Mouse (Mus musculus) retina, adult 2 months (tissue): Measurements from ENCODE around the gene Pex14.
"Not testable (repeated sequence)": the region's sequence is repeated elsewhere in the genome, so short reads cannot be mapped to it uniquely, and the experiment has no call there.

Experiments used
- DNase-seq: peaks from one replicate; pipeline ENCODE4 v3.0.0-alpha.2; 2012; ENCODE audit warnings: low read depth, low spot score

Gene Pex14

DNA sequence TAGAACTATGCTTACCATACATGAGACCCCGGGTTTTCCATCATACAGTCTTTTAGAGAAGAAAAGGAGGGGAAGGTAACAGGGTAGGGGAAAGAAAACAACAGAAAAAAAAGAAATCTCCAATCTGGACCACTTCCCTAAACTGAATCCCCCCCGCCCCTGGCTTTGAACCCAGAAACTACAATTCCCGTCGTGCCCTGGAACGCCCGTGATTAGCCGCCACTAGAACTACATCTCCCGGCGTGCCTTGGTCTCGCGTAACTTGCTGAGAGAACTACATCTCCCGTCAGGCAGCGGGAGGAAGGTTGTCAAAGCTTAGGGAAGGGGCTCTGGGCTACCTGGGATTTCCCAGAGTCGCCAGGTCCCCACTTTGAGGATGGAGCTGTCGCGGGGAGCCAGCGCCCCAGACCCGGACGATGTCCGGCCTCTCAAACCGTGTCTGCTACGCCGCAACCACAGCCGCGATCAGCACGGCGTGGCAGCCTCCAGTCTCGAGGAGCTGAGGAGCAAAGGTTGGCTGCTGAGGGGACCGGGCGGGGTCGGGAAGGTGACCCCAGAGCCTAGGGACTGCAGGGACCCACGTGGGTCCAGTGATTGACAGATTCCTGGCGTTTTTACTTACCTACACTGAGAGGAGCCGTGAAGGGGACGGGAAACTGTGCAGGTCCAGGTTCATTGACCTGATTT lies 4.3 kb upstream of the Pex14 start, which contains the start of gene Dffa:
Gene Dffa (plus strand): TSS at position 272 of the 687 bp plus-strand sequence.
- peak; percentile 81 for DNase-seq

DNA sequence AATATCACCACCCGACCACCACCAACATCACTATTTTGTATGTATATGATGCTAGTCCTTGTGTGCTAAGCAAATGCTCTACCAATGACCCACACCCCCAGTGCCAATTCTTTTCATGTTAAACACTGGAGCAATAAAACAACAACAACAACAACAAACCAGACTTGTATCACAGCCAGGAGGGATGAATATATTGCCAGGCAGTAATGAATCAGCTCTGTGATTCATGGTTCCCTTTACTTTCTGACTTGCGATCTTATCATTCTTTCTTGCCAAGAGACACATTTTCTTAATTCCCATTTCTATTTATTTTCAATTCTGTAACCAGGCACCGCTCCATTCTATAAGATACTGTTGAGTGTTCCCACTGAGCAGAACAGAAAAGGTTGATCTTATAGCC lies 1.8 kb upstream of the Pex14 start:
- DNase-seq = no peak

DNA sequence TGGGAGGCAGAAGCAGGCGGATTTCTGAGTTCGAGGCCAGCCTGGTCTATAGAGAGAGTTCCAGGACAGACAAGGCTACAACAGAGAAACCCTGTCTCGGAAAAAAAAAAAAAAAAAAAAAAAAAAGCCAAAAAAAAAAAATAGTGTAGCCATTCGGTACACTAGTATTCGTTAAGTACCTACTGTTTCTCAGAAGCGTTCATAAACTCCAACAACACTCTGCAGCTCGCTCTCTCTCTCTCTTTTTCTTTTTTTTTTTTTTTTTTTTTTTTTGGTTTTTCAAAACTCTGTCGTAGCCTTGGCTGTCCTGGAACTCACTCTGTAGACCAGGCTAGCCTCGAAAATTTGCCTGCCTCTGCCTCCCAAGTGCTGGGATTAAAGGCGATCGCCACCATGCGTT lies 773 bp upstream of the Pex14 start:
- not testable (repeated sequence) for DNase-seq

DNA sequence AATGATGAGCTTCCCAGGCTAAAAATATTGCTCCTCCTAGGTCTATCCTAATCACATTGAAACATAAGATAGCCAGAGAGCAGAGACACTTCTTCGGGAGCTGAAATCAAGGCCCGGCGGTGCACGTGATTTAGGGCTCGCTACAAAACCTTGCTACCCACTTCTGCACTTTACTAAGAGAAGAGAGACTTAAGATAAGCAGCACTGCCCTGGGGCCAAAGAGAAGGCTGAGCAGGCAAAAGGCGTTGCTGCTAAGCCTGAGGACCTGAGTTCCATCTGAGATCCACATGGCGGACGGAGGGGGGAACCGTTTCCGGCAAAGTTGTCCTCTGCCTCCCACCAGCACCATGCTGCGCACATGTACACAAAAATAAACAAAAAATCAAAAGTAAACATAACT lies 1.1 kb downstream of the Pex14 start:
- DNase-seq = no peak

DNA sequence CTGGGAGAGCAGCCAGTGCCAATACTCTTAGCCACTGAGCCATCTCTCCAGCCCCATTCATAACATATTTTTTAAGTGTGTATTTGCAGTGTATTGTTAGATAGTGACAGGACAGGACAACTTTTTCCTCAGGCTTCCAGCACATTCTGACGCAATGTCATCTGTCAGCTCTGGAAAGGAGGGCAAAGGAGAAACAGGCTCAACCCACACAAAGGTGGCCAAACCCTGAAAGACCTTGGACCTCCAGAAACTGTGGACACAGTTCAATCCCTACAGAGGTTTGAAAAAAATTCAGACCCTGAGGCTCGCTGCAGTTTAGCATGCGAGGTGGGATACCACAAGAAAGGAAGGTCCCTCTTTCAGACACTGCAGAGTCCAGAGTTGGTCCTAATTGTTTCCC lies 1.7 kb downstream of the Pex14 start:
- no peak for DNase-seq

DNA sequence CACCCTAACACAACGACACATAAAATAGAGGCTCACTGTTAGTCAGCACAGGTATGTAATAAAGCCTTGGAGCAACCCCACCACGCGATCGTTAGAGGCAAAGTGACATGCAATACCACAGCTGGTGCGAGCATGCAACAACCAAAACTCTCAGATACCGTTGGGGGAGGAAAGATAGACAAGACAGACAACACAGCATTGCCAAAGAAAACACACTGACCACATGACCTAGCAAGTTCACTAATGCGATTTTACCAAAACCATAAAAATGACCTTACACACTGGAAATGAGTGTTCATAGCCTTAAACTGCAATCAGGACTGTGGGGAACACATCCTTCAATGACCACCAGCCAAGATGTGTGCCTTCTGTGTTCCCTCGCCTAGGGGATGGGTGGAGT lies 8.3 kb downstream of the Pex14 start:
- no peak for DNase-seq

DNA sequence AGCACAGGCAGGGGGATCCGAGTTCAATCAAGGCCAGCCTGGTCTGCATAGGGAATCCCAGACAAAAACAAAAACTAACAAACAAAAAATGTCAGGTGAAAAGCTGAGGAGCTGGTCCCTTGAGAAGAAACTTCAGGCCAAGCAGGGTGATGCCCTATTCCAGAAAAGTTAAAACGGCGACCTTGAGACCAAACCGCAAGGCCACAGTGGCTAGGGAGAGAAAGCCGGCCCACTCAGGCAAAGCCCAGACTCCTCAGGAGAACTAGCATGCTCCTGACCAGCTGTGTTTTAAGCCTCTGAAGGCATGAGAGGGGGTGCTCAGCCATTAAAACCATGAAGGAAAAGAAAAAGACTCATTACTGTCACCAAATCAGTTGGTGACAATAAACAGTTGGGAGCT lies 14.3 kb downstream of the Pex14 start:
- no peak for DNase-seq

DNA sequence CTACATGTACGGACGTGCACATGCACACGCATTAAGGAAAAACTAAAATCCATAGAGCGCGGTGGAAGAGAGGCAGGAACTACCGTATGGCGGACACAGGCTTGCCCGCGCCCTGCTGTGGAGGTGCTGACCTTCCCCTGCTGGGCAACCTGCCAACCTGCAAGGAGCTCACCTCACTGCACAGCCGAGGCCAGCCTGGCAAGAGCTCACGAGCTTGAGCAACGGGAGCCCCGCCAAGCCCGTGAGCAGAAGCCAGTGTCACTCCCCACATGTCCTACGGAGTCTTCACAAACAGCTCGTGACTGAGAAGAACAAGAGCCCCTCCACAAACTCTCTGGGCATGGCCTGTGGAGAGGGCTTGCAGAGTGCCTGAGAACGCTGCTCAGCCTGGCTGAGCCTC lies 18.1 kb downstream of the Pex14 start:
- no peak for DNase-seq

DNA sequence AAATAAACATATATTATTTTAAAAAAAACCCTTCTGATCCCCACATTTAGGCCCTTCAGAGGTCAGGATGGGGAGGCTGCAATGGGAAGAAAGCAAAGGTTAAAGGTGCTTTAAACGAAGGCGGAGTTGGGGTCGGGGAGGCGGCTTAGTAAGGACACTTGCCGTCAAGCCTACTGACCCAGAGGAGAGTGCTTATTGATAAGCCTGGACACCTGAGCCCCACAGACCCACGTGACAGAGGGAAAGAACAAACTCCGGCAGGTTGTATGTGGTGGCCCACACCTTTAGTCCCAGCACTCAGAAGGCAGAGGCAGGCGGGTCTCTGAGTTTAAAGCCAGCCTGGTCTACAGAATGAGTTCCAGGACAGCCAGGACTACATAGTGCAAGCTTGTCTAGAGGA lies 19.6 kb downstream of the Pex14 start:
- DNase-seq = no peak

DNA sequence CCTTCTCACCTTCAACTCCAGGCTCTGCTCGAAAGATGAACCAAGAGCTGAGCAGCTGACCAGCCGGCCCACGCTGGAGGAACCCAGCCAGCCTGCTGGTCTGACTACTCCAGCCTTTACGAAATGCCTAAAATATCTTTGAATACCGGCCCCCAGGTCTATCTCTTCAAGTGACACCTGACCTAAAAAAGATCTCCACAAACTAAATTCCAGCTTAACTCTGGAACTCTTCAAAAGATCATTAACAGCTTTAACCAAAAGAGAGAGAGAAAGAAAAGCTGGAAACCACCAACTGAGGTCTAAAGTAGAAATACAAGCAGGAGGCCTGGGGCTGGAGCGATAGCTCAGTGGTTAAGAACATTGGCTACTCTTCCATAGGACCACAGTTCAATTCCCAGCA lies 20.0 kb downstream of the Pex14 start:
- no peak for DNase-seq

DNA sequence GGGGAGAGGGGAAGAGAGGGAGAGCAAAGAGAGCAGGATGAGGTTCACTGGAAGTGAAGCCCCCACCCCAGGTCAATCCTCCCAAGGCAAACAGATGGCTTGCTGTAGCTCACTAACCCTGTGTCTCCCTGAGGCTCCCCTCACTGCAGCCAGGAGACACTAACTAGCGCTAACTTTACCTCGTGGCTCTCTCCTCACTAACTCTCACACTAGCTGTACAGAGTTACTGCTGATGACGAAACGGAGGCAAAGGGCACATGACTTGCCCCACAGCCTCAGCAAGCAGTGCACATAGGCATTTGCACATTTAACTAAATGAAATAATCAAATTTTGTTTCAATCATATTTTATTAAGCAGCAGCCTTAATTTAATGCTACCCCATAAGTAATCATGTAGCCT lies 21.4 kb downstream of the Pex14 start:
- DNase-seq = no peak

DNA sequence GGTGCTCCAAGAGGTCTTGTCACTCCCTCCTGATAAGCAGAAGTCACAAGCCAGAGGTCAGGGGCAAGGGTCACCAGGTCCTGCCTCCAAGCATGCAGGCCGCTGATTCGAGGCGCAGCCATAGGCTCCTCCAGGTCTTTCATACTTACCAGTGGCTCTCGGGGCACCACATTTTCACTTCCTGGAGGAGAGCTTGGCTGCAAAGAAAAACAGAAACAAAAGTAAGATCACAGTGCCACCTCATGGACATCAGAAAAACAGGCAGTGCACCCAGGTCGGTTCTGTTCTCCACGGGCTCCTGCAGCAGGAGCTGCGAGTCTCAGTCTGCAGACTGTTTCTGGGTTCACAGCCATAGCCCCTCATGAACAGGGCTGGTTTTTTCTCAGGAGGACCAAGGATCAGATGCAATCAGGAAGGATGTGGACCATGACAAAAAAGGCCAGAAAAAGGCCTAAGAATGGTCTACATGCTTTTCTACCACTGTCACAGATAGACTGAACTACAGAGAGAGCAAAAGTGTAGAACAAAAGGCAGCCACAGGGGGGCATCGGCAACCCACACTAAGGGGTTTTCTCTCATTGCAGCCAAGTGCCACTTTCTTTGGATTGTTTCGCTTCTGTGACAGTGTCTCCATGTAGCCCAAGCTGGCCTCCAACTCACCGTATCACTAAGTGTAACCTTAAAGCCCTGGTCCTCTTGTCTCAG lies 23.7 kb downstream of the Pex14 start:
- peak; percentile 50 for DNase-seq

DNA sequence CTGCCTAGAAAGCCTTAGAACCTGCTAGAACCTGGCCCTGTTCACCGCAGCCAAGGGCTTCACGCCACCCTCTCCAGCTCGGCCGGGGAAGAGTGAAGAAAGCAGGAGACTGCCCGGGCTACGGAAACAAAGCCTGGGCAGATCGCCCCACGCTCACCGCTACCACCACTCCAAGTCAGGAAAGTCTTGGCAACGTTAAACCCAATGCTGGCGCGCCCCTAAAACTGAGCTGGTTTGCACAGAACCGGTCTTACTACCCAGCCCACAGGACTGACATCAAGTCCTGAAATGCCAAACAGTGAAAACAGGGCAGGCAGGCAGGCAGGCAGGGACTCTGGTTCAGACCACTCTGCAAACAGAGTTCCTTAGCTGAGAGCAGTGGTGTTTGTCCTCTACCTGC lies 24.6 kb downstream of the Pex14 start:
- no peak for DNase-seq

DNA sequence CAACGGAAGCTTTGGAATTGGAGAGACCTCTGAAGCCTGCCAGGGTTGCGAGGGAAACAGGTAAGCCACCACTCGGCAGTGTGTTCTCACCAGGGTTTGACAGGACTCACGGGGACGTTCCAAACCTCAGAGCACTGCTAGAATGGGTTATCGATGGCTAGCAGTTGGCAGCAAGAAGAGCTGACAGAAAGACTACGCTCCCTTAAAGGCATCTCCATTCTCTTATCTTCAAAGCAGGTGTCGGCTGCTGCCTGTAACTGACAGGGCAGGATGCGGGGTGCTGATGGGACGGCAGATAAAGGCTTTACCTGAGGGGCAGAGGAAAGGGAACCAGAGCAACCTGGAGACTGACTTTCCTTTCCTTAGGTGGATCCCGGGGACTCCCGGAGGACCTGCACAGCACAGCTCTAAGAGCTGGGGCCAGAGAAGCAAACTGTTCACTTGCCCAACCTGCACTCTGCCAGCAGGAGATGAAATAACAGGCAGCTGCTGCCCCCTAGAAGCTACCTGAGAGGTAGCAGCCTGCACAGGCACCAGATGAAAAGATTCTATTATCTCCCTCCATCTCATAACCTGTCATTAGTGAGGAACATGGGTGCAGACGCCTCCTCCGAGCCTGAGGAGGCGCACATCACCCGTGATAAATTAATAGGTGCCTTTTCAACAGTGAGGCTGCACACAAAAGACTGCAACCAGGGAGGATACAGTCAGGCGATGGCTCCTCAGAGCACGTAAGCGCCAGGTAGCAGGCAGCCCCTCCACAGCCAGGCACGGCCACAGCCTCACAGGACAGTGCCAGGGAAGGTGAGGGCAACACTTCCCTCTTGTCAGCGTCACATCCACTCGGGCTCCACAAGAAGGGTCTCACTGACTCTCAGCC lies 32.8 kb downstream of the Pex14 start:
- no peak for DNase-seq

DNA sequence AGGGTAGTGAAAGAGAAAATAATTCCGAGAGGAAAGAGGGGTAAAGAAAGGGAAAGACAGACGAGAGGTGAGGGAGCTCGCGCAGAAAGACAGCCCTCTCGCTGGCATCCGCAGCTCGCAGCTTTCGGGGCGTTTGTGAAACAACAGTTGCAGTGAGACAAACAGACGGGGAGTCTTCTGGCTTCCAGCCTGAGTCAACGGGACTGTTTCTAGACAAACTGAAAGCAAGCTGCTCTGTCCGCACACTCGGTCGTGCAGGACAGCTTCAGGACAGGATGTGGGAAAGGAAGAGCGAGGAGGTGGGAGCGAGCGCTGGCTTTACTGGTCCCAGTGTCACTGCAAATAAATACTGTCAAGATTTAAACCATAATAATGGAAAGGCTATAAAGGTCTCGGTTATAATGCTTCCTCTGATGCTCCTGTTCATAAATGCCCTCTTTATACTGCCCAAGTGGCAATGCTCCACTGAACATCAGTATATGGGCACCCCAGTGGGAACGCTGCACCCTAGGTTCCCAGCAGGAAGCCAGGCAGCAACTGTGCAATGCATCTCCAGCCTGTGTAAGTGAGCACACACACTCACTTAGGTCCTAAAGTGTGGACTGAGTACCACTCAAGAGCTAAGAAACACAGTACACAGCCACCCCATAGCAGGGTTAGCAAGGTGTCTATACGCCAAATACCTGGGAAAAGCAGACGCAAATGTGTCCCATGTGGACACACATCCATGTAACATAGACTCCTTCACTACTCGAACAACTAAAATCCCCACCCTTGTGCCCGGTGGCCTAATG lies 35.4 kb downstream of the Pex14 start:
- no peak for DNase-seq

DNA sequence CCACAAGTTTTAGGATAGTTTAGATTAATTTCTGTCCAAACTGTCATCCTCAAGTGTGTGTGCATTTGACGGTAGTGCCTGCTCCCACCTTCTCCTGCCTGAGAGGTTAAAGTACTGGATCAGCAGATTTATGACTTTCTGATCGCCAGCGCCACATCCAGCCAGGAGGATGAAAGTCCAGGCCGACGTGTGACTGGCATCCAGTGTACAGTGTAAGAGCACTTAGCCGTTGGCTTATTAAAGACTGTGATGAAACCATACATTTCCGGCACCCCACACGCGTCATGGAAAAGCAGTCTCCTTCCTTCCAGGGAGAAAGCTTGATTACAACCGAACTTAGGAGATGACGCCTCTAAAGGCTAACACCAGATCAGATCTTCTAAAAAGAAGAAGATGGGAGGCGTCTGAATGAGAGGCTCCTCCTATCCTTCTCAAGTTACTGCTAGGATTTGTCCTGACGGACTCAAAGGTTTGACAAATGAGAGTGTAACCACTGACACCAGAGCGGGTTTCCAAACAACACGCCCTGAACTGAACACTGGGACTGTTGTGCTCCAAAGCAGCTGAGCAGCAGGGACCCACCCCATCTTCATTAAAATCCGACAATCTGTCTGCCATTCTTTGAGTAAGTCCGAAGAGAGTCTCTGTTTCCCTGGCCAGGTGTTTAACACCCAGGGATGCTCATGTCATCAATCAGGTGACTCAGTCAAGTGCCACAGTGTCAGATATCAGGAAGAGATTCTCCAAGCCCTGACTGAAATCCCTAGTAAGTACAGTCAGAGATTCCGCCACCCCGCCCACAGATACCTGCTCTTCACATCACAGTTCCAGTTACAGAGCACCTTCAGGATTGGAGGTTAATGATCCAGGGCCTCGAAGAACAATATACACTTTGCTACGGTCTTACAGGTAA lies 37.0 kb downstream of the Pex14 start:
- no peak for DNase-seq

DNA sequence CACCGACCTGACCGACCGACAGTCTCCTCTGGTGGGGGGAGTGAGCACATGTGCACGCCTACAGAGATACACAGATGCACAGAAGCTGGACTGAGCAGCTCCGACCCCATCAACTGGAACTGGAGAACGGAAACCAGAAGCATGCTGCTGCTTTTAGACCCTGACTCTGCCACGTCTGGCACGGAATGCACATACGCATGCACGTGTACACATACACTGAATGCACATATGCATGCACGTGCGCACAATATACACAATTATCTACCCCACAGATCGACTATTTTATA lies 38.3 kb downstream of the Pex14 start:
- no peak for DNase-seq

DNA sequence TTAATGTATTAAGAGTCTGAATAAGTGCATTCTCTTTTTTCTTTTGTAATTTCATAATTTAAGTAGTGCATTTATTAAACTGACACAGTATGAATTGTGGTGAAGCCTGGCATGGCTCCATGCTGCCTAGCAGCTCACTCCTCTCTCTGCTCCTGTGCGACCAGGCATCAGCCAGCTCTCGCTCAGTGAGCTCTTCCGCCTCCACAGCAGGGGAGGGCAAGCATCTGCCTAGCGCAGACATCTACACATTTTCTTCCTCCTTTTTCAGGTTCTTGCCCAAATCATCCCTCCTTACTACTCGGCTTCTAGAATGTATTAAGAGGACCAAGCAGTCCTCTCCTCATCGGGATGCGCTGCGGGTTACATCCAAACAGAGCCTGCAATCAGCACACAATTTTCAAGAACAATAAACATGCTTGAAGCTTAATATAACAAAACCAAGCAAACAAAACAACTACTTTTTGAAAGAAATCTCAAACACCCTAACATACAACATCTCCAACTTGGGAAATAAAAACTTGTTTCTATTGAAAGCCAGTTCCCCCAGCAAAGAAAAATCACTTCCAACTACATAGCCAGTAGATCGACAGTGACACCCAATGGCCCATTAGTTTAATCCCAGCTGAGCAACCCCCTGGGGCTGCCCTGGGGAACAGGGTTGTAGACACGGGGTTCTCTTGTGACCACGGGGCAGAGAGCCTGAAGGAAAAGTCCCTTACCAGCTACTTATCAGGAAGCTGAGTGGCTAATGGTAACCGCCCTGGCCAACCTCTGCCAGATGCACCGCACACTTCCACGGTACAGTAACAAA lies 38.9 kb downstream of the Pex14 start:
- no peak for DNase-seq

DNA sequence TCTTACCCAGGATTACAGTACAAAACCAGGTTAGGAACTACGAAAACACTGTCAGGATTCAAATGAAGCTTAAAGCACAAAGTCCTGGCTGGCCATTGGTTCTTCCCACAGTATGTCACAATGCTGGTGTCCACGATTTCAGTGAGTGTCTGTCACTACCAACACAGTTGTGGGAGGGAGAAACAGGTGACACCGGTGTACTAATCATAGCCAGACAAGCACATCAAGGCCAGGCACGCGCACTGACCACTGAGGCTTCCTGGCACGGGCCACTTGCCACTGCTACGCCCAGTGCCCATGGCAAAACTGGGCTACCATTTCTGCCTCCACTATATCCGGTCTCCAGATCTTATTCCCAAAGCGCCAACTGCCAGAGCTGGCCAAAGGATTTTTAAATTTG lies 40.0 kb downstream of the Pex14 start:
- DNase-seq = no peak

DNA sequence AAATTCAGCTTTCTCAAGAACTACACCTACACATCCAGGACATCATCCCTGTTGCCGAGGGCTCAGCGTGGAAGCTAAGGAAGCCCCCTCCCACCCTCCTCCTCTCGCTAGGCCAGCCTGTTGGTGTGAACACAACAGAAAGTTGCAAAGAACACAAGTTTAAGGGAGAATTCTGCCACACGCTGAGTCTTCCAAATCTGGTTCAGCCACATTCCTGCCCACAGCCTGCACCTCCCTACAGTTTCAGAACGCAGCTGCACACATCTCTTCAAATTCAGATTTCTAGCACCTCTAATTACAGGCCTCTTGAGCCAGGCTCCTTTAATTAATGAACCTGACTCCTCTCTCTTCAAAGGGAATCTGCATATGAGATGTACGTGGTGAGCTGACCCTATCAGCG lies 41.4 kb downstream of the Pex14 start:
- DNase-seq = no peak
